Mouse (Mus musculus) lung, adult 2 months (tissue): Measurements from ENCODE around the gene Atp1a1.

Experiments
- CTCF ChIP-seq: fragments of 200-500 bp; IDR thresholded peaks from 2 replicates; pipeline ENCODE4 v1.5.1; 2011; ENCODE audit warnings: mild to moderate bottlenecking, low read length, control low read depth; ENCODE audit not compliant: insufficient read depth
- POLR2A ChIP-seq: fragments of 200-500 bp; IDR thresholded peaks from 2 replicates; pipeline ENCODE4 v1.6.1; 2011; ENCODE audit warnings: low read depth, mild to moderate bottlenecking, control low read depth, low read length, borderline replicate concordance; ENCODE audit errors: extremely low read depth

- TF ChIP-seq CTCF: no peak
- TF ChIP-seq POLR2A: no peak
These were observed 11.2 kb downstream of the Atp1a1 start for GRCm38 (mm10) chr3:101593266-101593651.
